Mouse (Mus musculus) thymus, postnatal 0 days (tissue): Measurements from ENCODE around the gene Nrl. TPM values are rescaled to one million over a fixed set of nuclear protein-coding genes. Genes with fewer than 3 reads are reported as not detected.

ENCODE experiments used
- DNase-seq: peaks from one replicate; pipeline ENCODE4 v3.0.0-alpha.2; 2015; ENCODE audit warnings: low spot score
- polyA plus RNA-seq: library from polyadenylated mRNA; unstranded; fragments of >200 nt; fragmentation: Nextera tagmentation; extraction: Ambion mirVana; gene quantifications from 2 replicates; pipeline ENCODE4 v1.2.1, GENCODE M21; 2015

The Nrl gene
- polyA plus RNA-seq, 1 experiment from 2014 or later = 0.07 TPM

GRCm38 (mm10) chr14:55536116-55536745 is 11.4 kb upstream of the Nrl start:
- DNase-seq = peak; percentile 32

- DNase-seq = peak; percentile 49
These were observed 3.2 kb upstream of the Nrl start for GRCm38 (mm10) chr14:55527940-55528339.

- no peak for DNase-seq
These were observed 1.9 kb upstream of the Nrl start for GRCm38 (mm10) chr14:55526674-55527073.

- DNase-seq = no peak
These were observed 719 bp downstream of the Nrl start for GRCm38 (mm10) chr14:55524062-55524461.

- no peak for DNase-seq
These were observed 4.1 kb downstream of the Nrl start for GRCm38 (mm10) chr14:55520451-55521361.

GRCm38 (mm10) chr14:55519604-55520003 is 5.2 kb downstream of the Nrl start:
- no peak for DNase-seq

GRCm38 (mm10) chr14:55518897-55519296 is 5.9 kb downstream of the Nrl start:
- no peak for DNase-seq

- DNase-seq = no peak
These were observed 8.9 kb downstream of the Nrl start for GRCm38 (mm10) chr14:55515846-55516245.

GRCm38 (mm10) chr14:55513927-55514326 is 10.9 kb downstream of the Nrl start:
- no peak for DNase-seq

GRCm38 (mm10) chr14:55511037-55511436 is 13.7 kb downstream of the Nrl start:
- no peak for DNase-seq

GRCm38 (mm10) chr14:55510125-55510731 is 14.6 kb downstream of the Nrl start, which contains the start of gene Cpne6:
Gene Cpne6 (plus strand): TSS chr14:55510445.
- DNase-seq = no peak

GRCm38 (mm10) chr14:55509540-55509939 is 15.2 kb downstream of the Nrl start:
- DNase-seq = no peak

- DNase-seq = no peak
These were observed 17.0 kb downstream of the Nrl start for GRCm38 (mm10) chr14:55507801-55508200.

- no peak for DNase-seq
These were observed 19.2 kb downstream of the Nrl start for GRCm38 (mm10) chr14:55505612-55506011.

GRCm38 (mm10) chr14:55497449-55497821 is 27.3 kb downstream of the Nrl start:
- DNase-seq = peak; percentile 80

- DNase-seq = no peak
These were observed 27.9 kb downstream of the Nrl start for GRCm38 (mm10) chr14:55496761-55497448.

GRCm38 (mm10) chr14:55495509-55496240 is 29.1 kb downstream of the Nrl start:
- DNase-seq = no peak

GRCm38 (mm10) chr14:55492103-55492502 is 32.7 kb downstream of the Nrl start:
- DNase-seq = no peak

GRCm38 (mm10) chr14:55491291-55491833 is 33.4 kb downstream of the Nrl start:
- peak; percentile 20 for DNase-seq

- DNase-seq = peak; percentile 73
These were observed 34.2 kb downstream of the Nrl start, which contains the start of gene Carmil3 for GRCm38 (mm10) chr14:55490361-55491201. Gene Carmil3 (plus strand): TSS chr14:55490651.
